Mouse (Mus musculus) retina, postnatal 7 days (tissue): ENCODE data around the gene Dnajc5.
A peak's percentile ranks its signal among the peaks of the same experiment; 100 is the strongest.
"Not testable (repeated sequence)": the region's sequence is repeated elsewhere in the genome, so short reads cannot be mapped to it uniquely, and the experiment has no call there.

Source experiments
- DNase-seq: peaks from one replicate; pipeline ENCODE4 v3.0.0-alpha.2; 2012; ENCODE audit warnings: low read depth, low spot score

The Dnajc5 gene

GRCm38 (mm10) chr2:181520118-181520935, at the start of gene Dnajc5:
Dnajc5 (plus strand) TSS chr2:181520485.
- peak; percentile 95 for DNase-seq

DNA sequence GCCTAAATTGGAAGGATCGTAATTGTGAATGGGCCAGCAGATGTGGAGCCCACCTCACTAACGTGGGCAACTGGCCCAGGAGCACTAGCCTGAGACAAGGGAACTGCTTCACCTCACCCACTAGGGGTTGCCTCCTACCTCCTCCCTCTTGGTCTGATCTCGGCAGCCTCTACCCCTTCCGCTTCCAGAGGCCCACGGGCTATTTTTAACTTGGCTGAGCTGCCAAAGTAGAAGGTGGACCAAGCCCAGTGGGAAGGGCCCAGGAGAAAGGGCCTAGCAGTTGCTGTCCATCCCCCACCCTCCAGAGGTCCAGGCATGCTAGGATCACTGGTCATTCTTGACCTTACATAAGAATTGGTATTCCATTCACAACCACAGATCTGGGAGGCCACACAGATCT, 49.0 kb upstream of the Dnajc5 start:
- no peak for DNase-seq

DNA sequence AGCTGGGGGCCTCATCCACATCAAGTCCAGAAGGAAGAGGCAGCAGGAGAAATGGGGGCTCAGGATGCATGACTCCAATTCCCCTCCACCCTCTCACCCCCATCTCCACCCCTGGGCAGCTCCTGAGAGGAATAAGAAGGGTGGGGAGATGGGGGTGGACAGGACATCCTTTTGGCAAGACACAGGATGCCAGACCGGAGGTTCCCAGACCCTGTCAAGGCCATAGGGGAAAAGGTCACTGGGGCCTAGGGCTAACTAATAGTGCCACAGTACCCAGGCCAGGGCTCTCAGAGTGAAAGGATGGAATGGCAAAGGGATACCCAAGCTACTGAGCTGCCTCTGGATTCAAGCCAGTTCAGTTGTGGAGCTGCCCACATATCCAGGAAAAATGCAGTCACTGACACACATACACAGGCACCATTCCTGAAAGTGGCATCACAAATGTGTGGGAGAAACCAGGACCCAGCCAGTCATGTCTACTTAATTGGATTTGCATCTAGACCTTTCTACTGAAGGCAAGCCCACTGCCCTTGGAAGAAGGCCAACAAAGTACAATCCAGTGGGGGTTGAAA, 47.9 kb upstream of the Dnajc5 start:
- DNase-seq, result no peak

DNA sequence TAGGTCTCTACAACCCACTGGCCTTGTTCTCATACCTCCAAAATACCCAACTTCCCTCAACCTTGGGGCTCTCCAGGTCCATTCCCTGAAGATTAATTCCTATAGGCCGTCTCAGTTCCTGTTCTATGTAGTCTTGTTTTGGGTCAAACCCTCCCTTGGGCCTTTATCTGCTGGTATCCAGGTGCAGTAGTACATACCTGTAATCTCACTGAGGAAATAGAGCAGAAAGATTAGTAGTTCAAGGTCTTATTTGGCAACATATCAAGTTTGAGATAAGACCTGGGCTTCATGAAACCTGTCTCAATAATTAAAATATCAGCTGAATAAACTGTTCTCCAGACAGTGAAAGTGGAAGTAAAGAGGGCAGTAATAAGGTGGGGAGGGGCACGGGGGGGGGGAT, 37.2 kb upstream of the Dnajc5 start:
- DNase-seq, result no peak

GRCm38 (mm10) chr2:181483562-181484318, 36.5 kb upstream of the Dnajc5 start:
- no peak for DNase-seq

- DNase-seq, result no peak
Measured at GRCm38 (mm10) chr2:181484456-181485233, 35.6 kb upstream of the Dnajc5 start.

DNA sequence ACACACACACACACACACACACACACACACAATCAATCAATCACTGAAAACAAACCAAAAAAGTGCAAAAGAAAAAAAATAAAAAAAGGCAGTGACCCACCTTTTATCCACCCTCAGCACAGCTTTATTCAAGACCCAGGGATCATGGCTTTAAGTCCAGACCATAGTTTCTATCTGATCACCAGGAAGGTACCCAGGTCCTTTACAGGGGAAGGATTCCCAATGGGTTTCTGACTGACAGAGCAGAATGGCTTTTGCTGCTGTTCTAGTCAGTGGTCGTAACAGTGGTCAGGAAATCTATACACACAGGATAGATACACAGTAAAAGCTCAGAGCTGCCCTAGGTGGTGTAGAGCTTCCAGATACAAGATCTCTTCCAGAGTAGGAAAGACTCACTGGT, 34.5 kb upstream of the Dnajc5 start:
- DNase-seq, result no peak

DNA sequence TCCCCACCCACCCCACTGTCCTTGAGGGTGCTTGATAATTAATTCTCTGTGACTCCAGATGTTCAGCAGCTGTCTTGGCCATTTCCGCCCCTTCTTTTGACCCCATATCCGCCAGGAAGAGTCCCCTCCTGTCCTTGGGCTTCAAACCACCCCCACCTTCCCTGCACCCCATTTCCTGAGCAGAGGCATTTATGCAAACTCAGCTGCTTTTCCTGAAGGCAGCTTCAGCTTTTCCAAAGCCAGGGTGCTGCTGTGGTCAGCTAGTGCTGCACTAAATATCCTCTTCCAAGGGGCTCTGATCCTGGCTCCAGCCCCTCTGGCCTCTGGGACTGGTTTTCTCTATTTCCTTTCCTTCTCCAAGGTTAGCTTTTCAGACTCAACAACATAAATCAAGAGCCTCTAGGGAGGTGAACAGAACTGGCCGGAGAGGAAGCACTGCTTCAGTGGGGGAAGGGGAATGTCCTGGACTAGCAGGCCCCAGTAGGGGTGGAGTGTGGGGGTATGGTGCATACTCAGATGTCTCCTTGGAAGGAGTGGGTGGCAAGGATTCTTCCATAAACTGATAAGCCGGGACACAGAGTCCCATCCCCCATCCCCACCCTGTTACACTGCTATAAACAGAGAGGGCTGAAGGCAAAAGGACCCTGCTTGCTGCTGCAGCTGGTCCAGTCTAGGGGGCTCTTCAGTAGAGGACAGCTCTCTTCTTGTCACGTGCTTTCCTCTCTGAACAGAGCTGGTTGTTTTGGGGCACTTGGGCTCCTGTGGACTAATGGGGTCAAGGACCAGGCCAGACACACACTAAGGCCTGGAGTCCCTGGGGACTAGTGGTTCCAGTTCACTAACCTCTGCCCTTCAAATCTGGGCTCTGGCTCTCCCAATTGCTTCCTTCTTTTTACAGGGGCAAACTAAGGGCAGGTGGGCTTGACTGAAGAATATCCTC, 32.7 kb upstream of the Dnajc5 start:
- no peak for DNase-seq

GRCm38 (mm10) chr2:181491432-181492205, 28.7 kb upstream of the Dnajc5 start:
- DNase-seq, result no peak

- DNase-seq, result no peak
Measured at GRCm38 (mm10) chr2:181492206-181492605, 28.1 kb upstream of the Dnajc5 start.

- DNase-seq, result no peak
Measured at GRCm38 (mm10) chr2:181493156-181493927, 26.9 kb upstream of the Dnajc5 start, which contains the start of gene Abhd16b. Abhd16b (plus strand) TSS chr2:181493206.

DNA sequence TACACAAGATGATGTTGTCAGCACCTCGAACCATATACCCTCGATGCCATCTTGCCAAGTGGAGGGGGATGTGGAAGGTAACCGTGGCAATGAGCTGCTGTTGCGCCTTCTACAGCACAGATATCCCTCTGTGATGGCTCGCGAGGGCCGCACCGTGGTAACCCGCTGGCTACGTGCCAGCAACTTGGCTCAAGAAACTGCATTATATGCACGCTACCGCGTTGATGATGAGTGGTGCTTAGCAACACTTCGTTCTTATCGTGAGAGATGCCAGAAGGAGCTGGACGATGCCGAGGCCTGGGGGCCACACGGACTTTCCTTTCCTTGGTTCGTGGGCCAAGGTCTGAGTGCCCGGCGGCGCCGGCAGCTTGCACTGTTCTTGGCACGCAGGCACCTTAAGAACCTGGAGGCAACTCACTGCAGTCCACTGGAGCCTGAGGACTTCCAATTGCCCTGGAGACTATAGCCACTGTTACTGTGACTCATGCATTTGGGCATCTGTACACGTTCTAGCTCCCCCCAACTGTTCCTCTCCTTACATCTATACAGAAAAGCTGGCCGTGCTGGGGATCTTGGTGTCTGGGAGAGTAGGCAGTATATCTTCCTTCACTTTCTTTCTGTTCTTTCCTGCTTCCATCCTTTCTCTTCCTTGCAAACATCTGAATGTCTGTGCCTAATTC, 25.9 kb upstream of the Dnajc5 start:
- no peak for DNase-seq

- not testable (repeated sequence) for DNase-seq
Measured at GRCm38 (mm10) chr2:181495845-181496244, 24.4 kb upstream of the Dnajc5 start.

DNA sequence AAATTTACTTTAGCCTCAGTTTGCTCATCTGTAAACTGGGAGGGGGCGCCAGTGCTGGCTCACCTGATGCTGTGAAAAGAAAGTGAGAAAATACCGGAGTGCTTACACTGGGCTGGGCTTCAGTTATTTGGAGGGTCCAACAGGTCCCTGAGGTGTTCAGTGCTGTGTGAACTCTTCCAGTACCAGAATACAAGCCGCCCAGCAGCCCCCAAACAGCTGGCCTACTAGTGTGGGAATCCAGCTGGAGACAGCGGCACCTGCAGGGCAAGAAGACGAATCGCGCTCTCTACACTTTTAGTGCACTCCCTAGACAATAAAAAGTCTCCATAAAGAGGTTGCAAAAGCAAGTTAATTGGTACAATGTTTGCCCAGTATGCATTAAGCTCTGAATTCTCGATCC, 24.0 kb upstream of the Dnajc5 start:
- no peak for DNase-seq

DNA sequence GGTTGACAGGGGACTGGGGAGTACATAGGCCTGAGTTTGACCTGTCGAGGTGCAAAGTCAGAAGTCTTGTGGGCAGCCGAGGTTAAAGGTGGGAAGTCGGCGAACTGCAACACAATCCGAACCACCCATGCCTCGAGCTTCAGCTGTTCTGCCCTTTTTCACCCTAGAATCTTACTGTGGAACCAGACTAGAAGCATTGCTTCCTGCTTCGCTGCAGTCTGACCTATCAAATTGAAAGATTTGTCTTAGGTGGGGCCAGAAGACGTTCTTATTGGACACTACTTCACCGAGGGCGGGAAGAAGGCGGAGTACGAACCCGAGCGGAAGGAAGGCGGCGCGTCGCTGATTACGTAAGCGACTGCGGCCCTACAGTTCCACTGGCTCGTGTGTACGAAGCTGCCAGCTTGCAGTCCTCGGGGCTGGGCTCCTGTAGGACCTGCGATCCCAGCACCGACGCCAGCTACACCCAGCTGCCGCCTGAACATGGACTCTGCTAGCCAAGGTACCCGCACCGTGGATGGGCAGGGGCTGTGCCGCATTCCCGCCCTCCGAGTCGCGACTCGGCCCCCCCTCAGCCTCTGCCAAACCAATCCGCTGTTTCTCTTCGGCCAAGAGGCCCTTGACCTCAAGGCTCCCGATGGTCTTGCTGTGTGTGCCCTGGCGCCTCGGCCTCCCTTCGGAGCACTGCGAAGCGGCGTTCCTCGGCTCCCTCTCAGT, 23.3 kb upstream of the Dnajc5 start, which contains the start of gene Tpd52l2:
Gene Tpd52l2 (plus strand): TSS at position 312 of the 717 bp plus-strand sequence.
- DNase-seq, result peak; percentile 88

GRCm38 (mm10) chr2:181497548-181497875, 22.8 kb upstream of the Dnajc5 start:
- no peak for DNase-seq

DNA sequence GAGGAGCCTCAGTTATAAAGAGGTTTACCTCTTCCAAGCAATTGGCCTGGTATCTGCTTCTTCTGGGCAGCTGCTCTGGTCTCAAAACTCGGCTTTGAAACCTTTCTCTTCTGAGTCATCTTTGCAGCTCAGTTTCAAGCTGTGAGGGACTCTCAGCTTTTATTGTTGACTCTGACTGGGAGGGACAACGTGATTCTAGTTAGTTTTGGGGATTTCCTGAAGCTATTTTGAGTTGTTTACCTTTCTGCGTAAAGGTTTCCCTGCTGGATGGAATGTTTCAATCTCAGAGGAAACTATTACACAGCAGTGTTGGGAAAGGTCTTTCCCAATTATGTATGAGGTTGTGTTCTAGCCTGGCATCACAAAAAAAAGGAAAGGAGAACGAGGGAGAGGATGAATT, 21.6 kb upstream of the Dnajc5 start:
- no peak for DNase-seq

- DNase-seq, result no peak
Measured at GRCm38 (mm10) chr2:181509191-181509590, 11.1 kb upstream of the Dnajc5 start.
